Comparison of ENCODE assay signal across 20 mouse cellular contexts in genomic region chr2:16860056-16860455, GRCm38 (mm10).
DNase-seq lines count a peak whose midpoint lies in the region; ATAC-seq and TF ChIP-seq lines count a peak whose summit lies in the region.
"Had no signal": no experiment of that assay in that cellular context is flagged by ENCODE, and none has a peak within 500 bp of the region (broad histone marks: within the 10 kb centered on the region; RNA-seq: fewer than 3 reads in every experiment).

No protein-coding gene starts in this region.

- no peak overlapping the region for H3K4me2 ChIP-seq in kidney, embryonic 14.5 days (replicated peaks; ENCODE audit: low read depth, low read length)
- H3K4me2 ChIP-seq in intestine, postnatal 0 days (replicated peaks; ENCODE audit: low read depth) = no peak overlapping the region
- H3K4me2 ChIP-seq: embryonic facial prominence, embryonic 13.5 days; forebrain, embryonic 12.5 days; midbrain, embryonic 15.5 days; neural tube, embryonic 12.5 days had no signal

- no peak for TF ChIP-seq CTCF in thymus, adult 2 months (IDR thresholded peaks at IDR 0.05; ENCODE audit: borderline replicate concordance, control insufficient read depth, extremely low read depth, insufficient read depth, low read length, poor library complexity)
- TF ChIP-seq CTCF in intestine, postnatal 0 days (IDR thresholded peaks at IDR 0.05; ENCODE audit: low read depth) = no peak

- H3K4me1 ChIP-seq in kidney, embryonic 14.5 days (ENCODE audit: control insufficient read depth, insufficient read depth, low read length) = no peaks in the 10 kb centered on the region
- H3K4me1 ChIP-seq in thymus, adult 2 months (replicated peaks; ENCODE audit: control insufficient read depth, insufficient read depth, low read length) = no peaks in the 10 kb centered on the region
- H3K4me1 ChIP-seq in intestine, postnatal 0 days (replicated peaks; ENCODE audit: control insufficient read depth, insufficient read depth, low read length) = no peaks in the 10 kb centered on the region
- H3K4me1 ChIP-seq: embryonic facial prominence, embryonic 13.5 days; forebrain, embryonic 12.5 days; midbrain, embryonic 15.5 days; neural tube, embryonic 12.5 days had no signal

- H3K9me3 ChIP-seq in kidney, embryonic 14.5 days (ENCODE audit: control insufficient read depth, low read length) = no peaks in the 10 kb centered on the region
- H3K9me3 ChIP-seq in intestine, postnatal 0 days (ENCODE audit: control insufficient read depth) = no peaks in the 10 kb centered on the region
- H3K9me3 ChIP-seq: embryonic facial prominence, embryonic 13.5 days; forebrain, embryonic 12.5 days; midbrain, embryonic 15.5 days; neural tube, embryonic 12.5 days had no signal

- no peak overlapping the region for H3K9ac ChIP-seq in kidney, embryonic 14.5 days (ENCODE audit: low read depth, low read length)
- H3K9ac ChIP-seq in intestine, postnatal 0 days (ENCODE audit: low read depth, low read length) = no peak overlapping the region
- H3K9ac ChIP-seq: embryonic facial prominence, embryonic 13.5 days; forebrain, embryonic 12.5 days; midbrain, embryonic 15.5 days; neural tube, embryonic 12.5 days had no signal

- no peak for ATAC-seq in kidney, embryonic 14.5 days (ENCODE audit: low FRiP score, low TSS enrichment)
- no peak for ATAC-seq in intestine, postnatal 0 days
- ATAC-seq: midbrain, embryonic 15.5 days had no signal

- WGBS in kidney, embryonic 14.5 days = 78% methylated on average over 5 of the region's 5 CpGs
- 96% methylated on average over 5 of the region's 5 CpGs for WGBS in thymus, adult 2 months
- 93% methylated on average over 5 of the region's 5 CpGs for WGBS in intestine, postnatal 0 days

- H3K4me3 ChIP-seq in kidney, embryonic 14.5 days (ENCODE audit: low read length) = no peak overlapping the region
- H3K4me3 ChIP-seq in thymus, adult 2 months (ENCODE audit: control insufficient read depth, insufficient read depth, low read length) = no peak overlapping the region
- H3K4me3 ChIP-seq in intestine, postnatal 0 days (ENCODE audit: low read depth, low read length) = no peak overlapping the region
- H3K4me3 ChIP-seq: embryonic facial prominence, embryonic 13.5 days; erythroblast, embryonic 14.5 days; forebrain, embryonic 12.5 days; midbrain, embryonic 15.5 days; neural tube, embryonic 12.5 days had no signal

- no peak overlapping the region for H3K27ac ChIP-seq in kidney, embryonic 14.5 days (ENCODE audit: low read depth, low read length)
- no peak overlapping the region for H3K27ac ChIP-seq in thymus, adult 2 months (ENCODE audit: control insufficient read depth, insufficient read depth, low read length)
- no peak overlapping the region for H3K27ac ChIP-seq in intestine, postnatal 0 days (ENCODE audit: low read depth, low read length)
- H3K27ac ChIP-seq: embryonic facial prominence, embryonic 13.5 days; forebrain, embryonic 12.5 days; midbrain, embryonic 15.5 days; neural tube, embryonic 12.5 days had no signal

- peak; percentile 48 to 74 for DNase-seq in cerebellum, postnatal 14 days
- DNase-seq in cerebellum, adult 11 months = no peak
- DNase-seq in heart, adult 8-10 months (ENCODE audit: low spot score) = peak; percentile 25
- DNase-seq in heart, postnatal 4 days = no peak
- peak; percentile 21 for DNase-seq in kidney, adult 9 months
- DNase-seq in thymus, adult 2 months = no peak
- DNase-seq: adrenal gland, postnatal 10 days; cerebellum, adult 9-11 months; embryo, embryonic 11 days; gastrocnemius, postnatal 25 days; layer of hippocampus, adult 9-11 months; lung, postnatal 4 days; right cerebral cortex, postnatal 14 days had no signal

- H3K27me3 ChIP-seq in kidney, embryonic 14.5 days (ENCODE audit: control insufficient read depth, insufficient read depth, low read length) = no peaks in the 10 kb centered on the region
- H3K27me3 ChIP-seq in thymus, adult 2 months (ENCODE audit: control insufficient read depth, insufficient read depth, low read length) = no peaks in the 10 kb centered on the region
- H3K27me3 ChIP-seq in intestine, postnatal 0 days (replicated peaks; ENCODE audit: control insufficient read depth, insufficient read depth, low read length) = no peaks in the 10 kb centered on the region
- H3K27me3 ChIP-seq: embryonic facial prominence, embryonic 13.5 days; forebrain, embryonic 12.5 days; midbrain, embryonic 15.5 days; neural tube, embryonic 12.5 days had no signal

- TF ChIP-seq POLR2A in thymus, adult 2 months (IDR thresholded peaks at IDR 0.05; ENCODE audit: control insufficient read depth, extremely low read depth, insufficient read depth, low read length, poor library complexity) = no peak

- no peaks in the 10 kb centered on the region for H3K36me3 ChIP-seq in kidney, embryonic 14.5 days (ENCODE audit: control insufficient read depth, insufficient read depth, low read length)
- H3K36me3 ChIP-seq in thymus, adult 2 months (ENCODE audit: control insufficient read depth, insufficient read depth, low read length) = no peaks in the 10 kb centered on the region
- no peaks in the 10 kb centered on the region for H3K36me3 ChIP-seq in intestine, postnatal 0 days (ENCODE audit: control insufficient read depth, insufficient read depth)
- H3K36me3 ChIP-seq: embryonic facial prominence, embryonic 13.5 days; forebrain, embryonic 12.5 days; midbrain, embryonic 15.5 days; neural tube, embryonic 12.5 days had no signal

Comparison
In these comparisons a context has a peak if more than half of its experiments do, and no peak if none do; other contexts are left out.
1. DNase-seq: peak in cerebellum, postnatal 14 days (2 of 2), heart, adult 8-10 months (single experiment) and kidney, adult 9 months (single experiment); none in cerebellum, adult 11 months (single experiment), heart, postnatal 4 days (single experiment) and thymus, adult 2 months (single experiment).